Mouse (Mus musculus) kidney, adult 10 weeks (tissue): ENCODE results near the gene Gm13287. TPM values are rescaled to one million over a fixed set of nuclear protein-coding genes. Genes with fewer than 3 reads are reported as not detected.

ENCODE experiments used
- polyA plus RNA-seq: library from polyadenylated mRNA; stranded (reverse); fragments of 350-450 nt; fragmentation: Illumina TruSeq; extraction: RNeasy Lipid Tissue Mini Kit (QIAGEN cat#74804); gene quantifications from one replicate; pipeline ENCODE4 v1.2.3, GENCODE M21; 2014; ENCODE audit warnings: low read depth, low replicate concordance

Gm13287 gene
- not detected for polyA plus RNA-seq

DNA sequence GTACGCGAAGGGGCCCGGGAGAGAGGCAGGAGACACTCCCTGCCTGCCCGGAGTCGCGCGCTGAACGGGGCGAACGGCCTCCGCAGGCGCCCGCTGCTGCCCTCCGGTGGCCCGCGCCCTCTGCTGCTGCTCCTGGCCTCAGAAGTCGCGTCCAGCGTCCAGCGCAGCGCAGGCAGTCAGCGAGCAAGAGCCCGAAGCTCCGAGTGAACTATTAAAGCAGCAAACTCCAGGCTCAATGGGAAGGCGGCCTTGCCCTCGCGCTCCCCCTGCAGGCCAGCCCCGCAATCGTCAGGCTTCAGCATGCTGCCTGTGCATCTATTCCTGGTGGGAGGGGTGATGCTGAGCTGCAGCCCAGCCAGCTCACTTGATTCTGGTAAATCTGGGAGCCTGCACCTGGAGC lies at the start of gene Gm13287:
Gene Gm13287, plus strand, starts transcription at position 301 of the 400 bp plus-strand sequence.

DNA sequence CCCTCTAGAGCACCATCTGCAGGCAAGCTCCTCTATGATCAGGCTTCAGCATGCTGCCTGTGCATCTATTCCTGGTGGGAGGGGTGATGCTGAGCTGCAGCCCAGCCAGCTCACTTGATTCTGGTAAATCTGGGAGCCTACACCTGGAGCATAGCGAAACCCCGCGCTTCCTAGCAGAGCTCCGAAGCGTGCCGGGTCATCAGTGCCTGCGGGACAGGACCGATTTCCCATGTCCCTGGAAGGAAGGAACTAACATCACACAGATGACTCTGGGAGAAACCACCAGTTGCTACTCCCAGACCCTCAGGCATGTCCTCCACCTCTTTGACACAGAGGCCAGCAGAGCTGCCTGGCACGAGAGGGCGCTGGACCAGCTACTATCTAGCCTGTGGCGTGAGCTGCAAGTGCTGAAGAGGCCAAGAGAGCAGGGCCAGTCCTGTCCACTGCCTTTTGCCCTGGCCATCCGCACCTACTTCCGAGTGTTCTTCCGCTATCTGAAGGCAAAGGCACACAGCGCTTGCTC lies 48.2 kb upstream of the Gm13287 start, which contains the start of gene Gm13271:
Gene Gm13271, plus strand, starts transcription at position 51 of the 523 bp plus-strand sequence.

DNA sequence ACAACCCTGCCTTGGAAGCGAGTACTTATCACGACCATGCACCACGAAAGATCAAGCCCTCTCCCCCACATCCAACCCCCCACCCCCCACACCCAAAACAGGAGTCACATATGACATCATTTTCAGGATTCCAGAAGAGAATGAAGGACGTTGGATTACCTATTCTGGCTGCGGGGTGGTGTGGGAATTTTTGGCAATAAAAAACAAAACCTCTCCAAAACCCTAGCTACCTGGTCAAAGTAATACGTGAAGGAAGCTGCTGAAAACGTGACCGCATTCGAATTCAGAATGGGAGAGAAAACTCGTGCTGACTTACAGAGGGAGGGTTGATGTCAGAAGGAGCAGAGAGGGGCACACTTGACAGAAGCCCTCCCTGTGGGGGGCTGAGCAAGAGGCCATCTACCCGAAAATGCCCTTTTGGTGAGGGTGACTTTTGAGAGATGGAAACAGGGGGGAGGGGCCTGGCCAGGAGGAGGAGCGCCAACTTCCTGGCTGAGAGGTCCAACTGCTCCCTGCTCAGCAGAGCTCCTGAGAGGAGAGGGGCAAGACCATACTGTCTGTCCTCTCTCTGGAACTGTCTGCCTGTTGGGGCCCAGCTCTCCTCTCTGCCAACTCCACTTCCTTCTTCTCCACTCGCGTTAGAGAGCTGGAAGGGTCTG lies 43.3 kb upstream of the Gm13287 start, which contains the start of gene Gm13283:
Gene Gm13283, plus strand, starts transcription at position 510 of the 659 bp plus-strand sequence.

DNA sequence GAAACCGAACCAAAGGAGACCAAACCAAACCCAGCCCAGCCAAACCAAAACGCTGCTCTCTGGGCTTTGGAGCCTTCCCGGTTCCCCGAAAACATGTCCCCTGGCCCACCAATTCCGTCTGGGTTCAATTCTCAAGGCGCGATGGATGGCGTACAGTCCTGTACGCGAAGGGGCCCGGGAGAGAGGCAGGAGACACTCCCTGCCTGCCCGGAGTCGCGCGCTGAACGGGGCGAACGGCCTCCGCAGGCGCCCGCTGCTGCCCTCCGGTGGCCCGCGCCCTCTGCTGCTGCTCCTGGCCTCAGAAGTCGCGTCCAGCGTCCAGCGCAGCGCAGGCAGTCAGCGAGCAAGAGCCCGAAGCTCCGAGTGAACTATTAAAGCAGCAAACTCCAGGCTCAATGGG lies 29.5 kb upstream of the Gm13287 start, which contains the start of gene Gm13290:
Gene Gm13290, plus strand, starts transcription at position 301 of the 400 bp plus-strand sequence.

DNA sequence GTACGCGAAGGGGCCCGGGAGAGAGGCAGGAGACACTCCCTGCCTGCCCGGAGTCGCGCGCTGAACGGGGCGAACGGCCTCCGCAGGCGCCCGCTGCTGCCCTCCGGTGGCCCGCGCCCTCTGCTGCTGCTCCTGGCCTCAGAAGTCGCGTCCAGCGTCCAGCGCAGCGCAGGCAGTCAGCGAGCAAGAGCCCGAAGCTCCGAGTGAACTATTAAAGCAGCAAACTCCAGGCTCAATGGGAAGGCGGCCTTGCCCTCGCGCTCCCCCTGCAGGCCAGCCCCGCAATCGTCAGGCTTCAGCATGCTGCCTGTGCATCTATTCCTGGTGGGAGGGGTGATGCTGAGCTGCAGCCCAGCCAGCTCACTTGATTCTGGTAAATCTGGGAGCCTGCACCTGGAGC lies 26.4 kb upstream of the Gm13287 start, which contains the start of gene Gm13289:
Gene Gm13289, plus strand, starts transcription at position 301 of the 400 bp plus-strand sequence.

DNA sequence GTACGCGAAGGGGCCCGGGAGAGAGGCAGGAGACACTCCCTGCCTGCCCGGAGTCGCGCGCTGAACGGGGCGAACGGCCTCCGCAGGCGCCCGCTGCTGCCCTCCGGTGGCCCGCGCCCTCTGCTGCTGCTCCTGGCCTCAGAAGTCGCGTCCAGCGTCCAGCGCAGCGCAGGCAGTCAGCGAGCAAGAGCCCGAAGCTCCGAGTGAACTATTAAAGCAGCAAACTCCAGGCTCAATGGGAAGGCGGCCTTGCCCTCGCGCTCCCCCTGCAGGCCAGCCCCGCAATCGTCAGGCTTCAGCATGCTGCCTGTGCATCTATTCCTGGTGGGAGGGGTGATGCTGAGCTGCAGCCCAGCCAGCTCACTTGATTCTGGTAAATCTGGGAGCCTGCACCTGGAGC lies 23.5 kb upstream of the Gm13287 start, which contains the start of gene Gm13272:
Gene Gm13272, plus strand, starts transcription at position 301 of the 400 bp plus-strand sequence.

DNA sequence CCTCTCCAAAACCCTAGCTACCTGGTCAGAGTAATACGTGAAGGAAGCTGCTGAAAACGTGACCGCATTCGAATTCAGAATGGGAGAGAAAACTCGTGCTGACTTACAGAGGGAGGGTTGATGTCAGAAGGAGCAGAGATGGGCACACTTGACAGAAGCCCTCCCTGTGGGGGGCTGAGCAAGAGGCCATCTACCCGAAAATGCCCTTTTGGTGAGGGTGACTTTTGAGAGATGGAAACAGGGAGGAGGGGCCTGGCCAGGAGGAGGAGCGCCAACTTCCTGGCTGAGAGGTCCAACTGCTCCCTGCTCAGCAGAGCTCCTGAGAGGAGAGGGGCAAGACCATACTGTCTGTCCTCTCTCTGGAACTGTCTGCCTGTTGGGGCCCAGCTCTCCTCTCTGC lies 21.2 kb upstream of the Gm13287 start, which contains the start of gene Ifnz:
Gene Ifnz, plus strand, starts transcription at position 301 of the 400 bp plus-strand sequence.

DNA sequence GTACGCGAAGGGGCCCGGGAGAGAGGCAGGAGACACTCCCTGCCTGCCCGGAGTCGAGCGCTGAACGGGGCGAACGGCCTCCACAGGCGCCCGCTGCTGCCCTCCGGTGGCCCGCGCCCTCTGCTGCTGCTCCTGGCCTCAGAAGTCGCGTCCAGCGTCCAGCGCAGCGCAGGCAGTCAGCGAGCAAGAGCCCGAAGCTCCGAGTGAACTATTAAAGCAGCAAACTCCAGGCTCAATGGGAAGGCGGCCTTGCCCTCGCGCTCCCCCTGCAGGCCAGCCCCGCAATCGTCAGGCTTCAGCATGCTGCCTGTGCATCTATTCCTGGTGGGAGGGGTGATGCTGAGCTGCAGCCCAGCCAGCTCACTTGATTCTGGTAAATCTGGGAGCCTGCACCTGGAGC lies 17.6 kb upstream of the Gm13287 start, which contains the start of gene Gm13276:
Gene Gm13276, plus strand, starts transcription at position 301 of the 400 bp plus-strand sequence.

DNA sequence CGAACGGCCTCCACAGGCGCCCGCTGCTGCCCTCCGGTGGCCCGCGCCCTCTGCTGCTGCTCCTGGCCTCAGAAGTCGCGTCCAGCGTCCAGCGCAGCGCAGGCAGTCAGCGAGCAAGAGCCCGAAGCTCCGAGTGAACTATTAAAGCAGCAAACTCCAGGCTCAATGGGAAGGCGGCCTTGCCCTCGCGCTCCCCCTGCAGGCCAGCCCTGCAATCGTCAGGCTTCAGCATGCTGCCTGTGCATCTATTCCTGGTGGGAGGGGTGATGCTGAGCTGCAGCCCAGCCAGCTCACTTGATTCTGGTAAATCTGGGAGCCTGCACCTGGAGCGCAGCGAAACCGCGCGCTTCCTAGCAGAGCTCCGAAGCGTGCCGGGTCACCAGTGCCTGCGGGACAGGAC lies 14.7 kb upstream of the Gm13287 start, which contains the start of gene Gm13277:
Gene Gm13277, plus strand, starts transcription at position 231 of the 400 bp plus-strand sequence.

DNA sequence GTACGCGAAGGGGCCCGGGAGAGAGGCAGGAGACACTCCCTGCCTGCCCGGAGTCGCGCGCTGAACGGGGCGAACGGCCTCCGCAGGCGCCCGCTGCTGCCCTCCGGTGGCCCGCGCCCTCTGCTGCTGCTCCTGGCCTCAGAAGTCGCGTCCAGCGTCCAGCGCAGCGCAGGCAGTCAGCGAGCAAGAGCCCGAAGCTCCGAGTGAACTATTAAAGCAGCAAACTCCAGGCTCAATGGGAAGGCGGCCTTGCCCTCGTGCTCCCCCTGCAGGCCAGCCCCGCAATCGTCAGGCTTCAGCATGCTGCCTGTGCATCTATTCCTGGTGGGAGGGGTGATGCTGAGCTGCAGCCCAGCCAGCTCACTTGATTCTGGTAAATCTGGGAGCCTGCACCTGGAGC lies 11.8 kb upstream of the Gm13287 start, which contains the start of gene Gm13278:
Gene Gm13278, plus strand, starts transcription at position 301 of the 400 bp plus-strand sequence.

DNA sequence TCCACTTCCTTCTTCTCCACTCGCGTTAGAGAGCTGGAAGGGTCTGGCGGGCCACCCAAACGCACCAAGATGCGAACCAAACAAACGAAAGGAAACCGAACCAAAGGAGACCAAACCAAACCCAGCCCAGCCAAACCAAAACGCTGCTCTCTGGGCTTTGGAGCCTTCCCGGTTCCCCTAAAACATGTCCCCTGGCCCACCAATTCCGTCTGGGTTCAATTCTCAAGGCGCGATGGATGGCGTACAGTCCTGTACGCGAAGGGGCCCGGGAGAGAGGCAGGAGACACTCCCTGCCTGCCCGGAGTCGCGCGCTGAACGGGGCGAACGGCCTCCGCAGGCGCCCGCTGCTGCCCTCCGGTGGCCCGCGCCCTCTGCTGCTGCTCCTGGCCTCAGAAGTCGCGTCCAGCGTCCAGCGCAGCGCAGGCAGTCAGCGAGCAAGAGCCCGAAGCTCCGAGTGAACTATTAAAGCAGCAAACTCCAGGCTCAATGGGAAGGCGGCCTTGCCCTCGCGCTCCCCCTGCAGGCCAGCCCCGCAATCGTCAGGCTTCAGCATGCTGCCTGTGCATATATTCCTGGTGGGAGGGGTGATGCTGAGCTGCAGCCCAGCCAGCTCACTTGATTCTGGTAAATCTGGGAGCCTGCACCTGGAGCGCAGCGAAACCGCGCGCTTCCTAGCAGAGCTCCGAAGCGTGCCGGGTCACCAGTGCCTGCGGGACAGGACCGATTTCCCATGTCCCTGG lies 8.9 kb upstream of the Gm13287 start, which contains the start of gene Gm13275:
Gene Gm13275, plus strand, starts transcription at position 552 of the 740 bp plus-strand sequence.

DNA sequence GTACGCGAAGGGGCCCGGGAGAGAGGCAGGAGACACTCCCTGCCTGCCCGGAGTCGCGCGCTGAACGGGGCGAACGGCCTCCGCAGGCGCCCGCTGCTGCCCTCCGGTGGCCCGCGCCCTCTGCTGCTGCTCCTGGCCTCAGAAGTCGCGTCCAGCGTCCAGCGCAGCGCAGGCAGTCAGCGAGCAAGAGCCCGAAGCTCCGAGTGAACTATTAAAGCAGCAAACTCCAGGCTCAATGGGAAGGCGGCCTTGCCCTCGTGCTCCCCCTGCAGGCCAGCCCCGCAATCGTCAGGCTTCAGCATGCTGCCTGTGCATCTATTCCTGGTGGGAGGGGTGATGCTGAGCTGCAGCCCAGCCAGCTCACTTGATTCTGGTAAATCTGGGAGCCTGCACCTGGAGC lies 6.0 kb upstream of the Gm13287 start, which contains the start of gene Gm13279:
Gene Gm13279, plus strand, starts transcription at position 301 of the 400 bp plus-strand sequence.

DNA sequence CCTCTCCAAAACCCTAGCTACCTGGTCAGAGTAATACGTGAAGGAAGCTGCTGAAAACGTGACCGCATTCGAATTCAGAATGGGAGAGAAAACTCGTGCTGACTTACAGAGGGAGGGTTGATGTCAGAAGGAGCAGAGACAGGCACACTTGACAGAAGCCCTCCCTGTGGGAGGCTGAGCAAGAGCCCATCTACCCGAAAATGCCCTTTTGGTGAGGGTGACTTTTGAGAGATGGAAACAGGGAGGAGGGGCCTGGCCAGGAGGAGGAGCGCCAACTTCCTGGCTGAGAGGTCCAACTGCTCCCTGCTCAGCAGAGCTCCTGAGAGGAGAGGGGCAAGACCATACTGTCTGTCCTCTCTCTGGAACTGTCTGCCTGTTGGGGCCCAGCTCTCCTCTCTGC lies 3.7 kb upstream of the Gm13287 start, which contains the start of gene Gm13285:
Gene Gm13285, plus strand, starts transcription at position 301 of the 400 bp plus-strand sequence.

DNA sequence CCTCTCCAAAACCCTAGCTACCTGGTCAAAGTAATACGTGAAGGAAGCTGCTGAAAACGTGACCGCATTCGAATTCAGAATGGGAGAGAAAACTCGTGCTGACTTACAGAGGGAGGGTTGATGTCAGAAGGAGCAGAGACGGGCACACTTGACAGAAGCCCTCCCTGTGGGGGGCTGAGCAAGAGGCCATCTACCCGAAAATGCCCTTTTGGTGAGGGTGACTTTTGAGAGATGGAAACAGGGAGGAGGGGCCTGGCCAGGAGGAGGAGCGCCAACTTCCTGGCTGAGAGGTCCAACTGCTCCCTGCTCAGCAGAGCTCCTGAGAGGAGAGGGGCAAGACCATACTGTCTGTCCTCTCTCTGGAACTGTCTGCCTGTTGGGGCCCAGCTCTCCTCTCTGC lies 2.2 kb downstream of the Gm13287 start, which contains the start of gene Gm13288:
Gene Gm13288, plus strand, starts transcription at position 301 of the 400 bp plus-strand sequence.

DNA sequence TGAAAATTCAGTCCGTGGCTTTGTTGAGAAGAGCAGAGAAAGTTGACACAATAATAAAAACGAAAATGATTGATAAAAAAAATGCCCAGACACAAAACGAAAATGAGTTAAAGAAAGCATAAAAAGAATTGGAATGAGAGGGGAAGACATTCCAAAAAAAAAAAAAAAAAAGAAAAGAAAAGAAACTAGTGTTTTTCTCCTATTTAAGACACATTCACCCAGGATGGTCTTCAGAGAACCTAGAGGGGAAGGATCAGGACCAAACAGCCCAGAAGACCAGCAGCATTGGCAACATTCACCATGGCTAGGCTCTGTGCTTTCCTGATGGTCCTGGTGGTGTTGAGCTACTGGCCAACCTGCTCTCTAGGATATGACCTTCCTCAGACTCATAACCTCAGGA lies 12.9 kb downstream of the Gm13287 start, which contains the start of gene Ifna7:
Gene Ifna7, plus strand, starts transcription at position 301 of the 400 bp plus-strand sequence.

DNA sequence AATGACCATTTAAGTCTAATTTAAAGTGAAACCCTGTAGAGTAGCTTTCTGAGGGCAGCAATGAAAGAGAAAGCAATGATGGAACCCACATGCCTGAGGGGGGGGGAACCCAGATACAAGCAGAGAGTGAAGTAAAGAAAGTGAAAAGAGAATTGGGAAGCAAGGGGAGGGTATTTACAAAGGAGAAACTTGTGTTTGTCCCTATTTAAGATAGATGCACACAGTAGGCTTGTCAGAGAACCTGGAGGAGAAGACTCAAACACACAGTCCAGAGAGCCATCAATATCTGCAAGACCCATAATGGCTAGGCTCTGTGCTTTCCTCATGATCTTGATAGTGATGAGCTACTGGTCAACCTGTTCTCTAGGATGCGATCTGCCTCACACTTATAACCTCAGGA lies 16.6 kb downstream of the Gm13287 start, which contains the start of gene Ifna11:
Gene Ifna11, plus strand, starts transcription at position 301 of the 400 bp plus-strand sequence.

DNA sequence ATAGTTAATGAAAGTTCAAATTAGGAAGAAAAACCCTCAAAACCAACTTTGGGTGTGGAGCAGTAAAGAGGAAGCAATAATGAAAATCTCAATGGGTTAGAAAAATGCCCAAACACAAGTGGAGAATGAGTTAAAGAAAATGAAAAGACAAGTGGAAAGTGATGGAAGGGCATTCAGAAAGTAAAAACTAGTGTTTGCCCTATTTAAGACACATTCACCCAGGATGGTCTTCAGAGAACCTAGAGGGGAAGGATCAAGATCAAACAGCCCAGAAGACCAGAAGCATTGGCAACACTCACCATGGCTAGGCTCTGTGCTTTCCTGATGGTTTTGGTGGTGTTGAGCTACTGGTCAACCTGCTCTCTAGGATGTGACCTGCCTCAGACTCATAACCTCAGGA lies 24.1 kb downstream of the Gm13287 start, which contains the start of gene Ifna6:
Gene Ifna6, plus strand, starts transcription at position 301 of the 400 bp plus-strand sequence.

DNA sequence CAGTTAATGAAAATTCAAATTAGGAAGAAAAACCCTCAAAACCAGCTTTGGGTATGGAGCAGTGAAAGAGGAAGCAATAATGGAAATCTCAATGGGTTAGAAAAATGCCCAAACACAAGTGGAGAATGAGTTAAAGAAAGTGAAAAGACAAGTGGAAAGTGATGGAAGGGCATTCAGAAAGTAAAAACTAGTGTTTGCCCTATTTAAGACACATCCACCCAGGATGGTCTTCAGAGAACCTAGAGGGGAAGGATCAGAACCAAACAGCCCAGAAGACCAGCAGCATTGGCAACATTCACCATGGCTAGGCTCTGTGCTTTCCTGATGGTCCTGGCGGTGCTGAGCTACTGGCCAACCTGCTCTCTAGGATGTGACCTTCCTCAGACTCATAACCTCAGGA lies 32.2 kb downstream of the Gm13287 start, which contains the start of gene Ifna5:
Gene Ifna5, plus strand, starts transcription at position 301 of the 400 bp plus-strand sequence.

DNA sequence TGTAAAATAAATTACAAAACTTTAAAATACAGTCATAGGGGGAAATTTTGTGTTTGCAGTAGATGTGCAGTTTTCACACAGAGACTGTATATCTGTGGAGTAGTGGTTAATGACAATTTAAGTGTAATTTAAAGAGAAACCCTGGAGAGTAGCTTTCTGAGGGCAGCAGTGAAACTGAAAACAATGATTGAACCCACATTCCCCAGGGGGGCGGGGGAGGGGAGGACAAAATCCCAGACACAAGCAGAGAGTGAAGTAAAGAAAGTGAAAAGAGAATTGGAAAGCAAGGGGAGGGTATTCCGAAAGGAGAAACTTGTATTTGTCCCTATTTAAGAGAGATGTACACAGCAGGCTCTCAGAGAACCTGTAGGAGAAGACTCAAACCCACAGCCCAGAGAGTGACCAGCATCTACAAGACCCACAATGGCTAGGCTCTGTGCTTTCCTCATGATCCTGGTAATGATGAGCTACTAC lies 38.4 kb downstream of the Gm13287 start, which contains the start of gene Ifna4:
Gene Ifna4, plus strand, starts transcription at position 424 of the 474 bp plus-strand sequence.

DNA sequence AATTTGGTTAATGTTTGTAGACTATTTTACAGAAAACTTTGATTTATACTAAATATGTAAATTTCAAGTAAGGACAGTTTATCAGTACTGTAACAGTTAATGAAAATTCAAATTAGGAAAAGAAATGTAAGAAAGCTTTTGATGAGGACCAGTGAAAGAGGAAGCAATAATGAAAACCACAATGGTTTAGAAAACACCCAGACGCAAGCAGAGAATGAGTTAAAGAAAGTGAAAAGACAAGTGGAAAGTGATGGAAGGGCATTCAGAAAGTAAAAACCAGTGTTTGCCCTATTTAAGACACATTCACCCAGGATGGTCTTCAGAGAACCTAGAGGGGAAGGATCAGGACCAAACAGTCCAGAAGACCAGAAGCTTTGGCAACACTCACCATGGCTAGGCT lies 46.6 kb downstream of the Gm13287 start, which contains the start of gene Ifna1:
Gene Ifna1, plus strand, starts transcription at position 390 of the 400 bp plus-strand sequence.

